Mouse (Mus musculus) liver, postnatal 0 days (tissue): ENCODE measurements around the gene Gm20388. TPM values are rescaled to one million over a fixed set of nuclear protein-coding genes. Genes with fewer than 3 reads are reported as not detected.
A peak's percentile ranks its signal among the peaks of the same experiment; 100 is the strongest.

Experiments
- ATAC-seq: fragments of 200-750 bp; cut with Nextera tagmentation; 2 replicates; pipeline ENCODE4 v1.8.0; 2017; ENCODE audit warnings: mild to moderate bottlenecking, moderate library complexity
- DNase-seq: peaks from one replicate; pipeline ENCODE4 v3.0.0-alpha.2; 2016
- H3K27ac ChIP-seq: fragments of 300-500 bp; sonication (generic); 2 replicates; pipeline ENCODE4 v1.5.1; 2014; ENCODE audit warnings: antibody characterized with exemption, moderate library complexity, mild to moderate bottlenecking, low read depth
- H3K27me3 ChIP-seq: fragments of 300-500 bp; sonication (generic); 2 replicates; pipeline ENCODE4 v1.6.1; 2014; ENCODE audit warnings: low read length, control low read depth, mixed read lengths; ENCODE audit not compliant: insufficient read depth
- H3K36me3 ChIP-seq: fragments of 300-500 bp; sonication (generic); replicated peaks from 2 replicates; pipeline ENCODE4 v1.6.1; 2014; ENCODE audit warnings: mild to moderate bottlenecking, control low read depth, low read length, moderate library complexity, mixed read lengths; ENCODE audit not compliant: insufficient read depth
- H3K4me1 ChIP-seq: fragments of 300-500 bp; sonication (generic); 2 replicates; pipeline ENCODE4 v1.6.1; 2014; ENCODE audit warnings: antibody characterized with exemption, mild to moderate bottlenecking, control low read depth; ENCODE audit not compliant: insufficient read depth
- H3K4me2 ChIP-seq: fragments of 300-500 bp; sonication (generic); 2 replicates; pipeline ENCODE4 v1.6.1; 2014; ENCODE audit warnings: low read depth, mild to moderate bottlenecking, low read length, moderate library complexity, mixed read lengths
- H3K4me3 ChIP-seq: fragments of 300-500 bp; sonication (generic); 2 replicates; pipeline ENCODE4 v1.5.1; 2014; ENCODE audit warnings: low read depth, low read length
- H3K9ac ChIP-seq: fragments of 300-500 bp; sonication (generic); replicated peaks from 2 replicates; pipeline ENCODE4 v1.6.1; 2014; ENCODE audit warnings: mild to moderate bottlenecking, moderate library complexity
- H3K9me3 ChIP-seq: fragments of 300-500 bp; sonication (generic); 2 replicates; pipeline ENCODE4 v1.6.1; 2016; ENCODE audit warnings: mild to moderate bottlenecking, control low read depth, low read length, mixed read lengths
- CTCF ChIP-seq: sonication (generic); IDR thresholded peaks from 2 replicates; pipeline ENCODE4 v1.5.1; 2016; ENCODE audit warnings: antibody characterized with exemption, low read depth
- EP300 ChIP-seq: IDR thresholded peaks from 2 replicates; pipeline ENCODE4 v1.6.1; 2016; ENCODE audit warnings: antibody characterized with exemption, low read depth, mild to moderate bottlenecking
- WGBS: fragments of 180-500 bp; shearing (Covaris S2); extraction: QIAGEN DNeasy Blood & Tissue Kit; methylation state at CpG from one replicate; pipeline ENCODE4 v1.1.7; 2014; ENCODE audit not compliant: insufficient replicate concordance; 5-methylcytosine and 5-hydroxymethylcytosine counted together
- polyA plus RNA-seq: library from polyadenylated mRNA; unstranded; fragments of >200 nt; fragmentation: Nextera tagmentation; extraction: Ambion mirVana; gene quantifications from 2 replicates; pipeline ENCODE4 v1.2.1, GENCODE M21; 2015

The Gm20388 gene
- polyA plus RNA-seq, 1 experiment from 2014 or later, result not detected

DNA sequence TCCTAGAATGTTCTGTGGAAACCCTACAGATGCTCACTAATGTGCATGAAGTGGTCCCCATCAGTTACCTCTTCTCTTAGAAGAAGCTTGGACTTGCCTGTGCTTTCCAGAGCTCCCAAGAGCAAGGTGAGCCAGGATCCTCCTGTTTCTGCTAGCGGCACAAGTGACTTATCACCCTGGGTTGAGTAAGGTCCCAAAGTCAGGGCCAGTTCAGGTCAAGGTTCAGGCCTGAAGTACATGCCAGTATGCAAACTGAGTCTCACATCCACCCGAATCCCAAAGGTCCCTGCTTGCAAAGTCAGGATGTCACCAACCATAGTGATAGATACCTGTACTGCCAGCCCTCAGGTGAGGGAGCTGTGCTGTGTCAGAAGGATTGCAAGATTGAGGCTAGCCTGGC, 1959.5 kb downstream of the Gm20388 start:
- Histone ChIP-seq H3K36me3 (no peaks in the 10 kb centered on the region), H3K27me3 (0 out of 2 replicates have a peak, but pooled peaks cover 4% of the 10 kb centered on the region), H3K4me1 (peaks cover 12% of the 10 kb centered on the region; the same call in 1 of the 2 replicates), H3K4me2 (no peak overlapping the region), H3K27ac (no peak overlapping the region), H3K9me3 (no peaks in the 10 kb centered on the region), H3K4me3 (no peak overlapping the region), H3K9ac (no peak overlapping the region)
- TF ChIP-seq EP300, result no peak
- no peak for TF ChIP-seq CTCF
- ATAC-seq (no peak), DNase-seq (no peak)
- WGBS, result 59% methylated on average over 2 of the region's 2 CpGs

DNA sequence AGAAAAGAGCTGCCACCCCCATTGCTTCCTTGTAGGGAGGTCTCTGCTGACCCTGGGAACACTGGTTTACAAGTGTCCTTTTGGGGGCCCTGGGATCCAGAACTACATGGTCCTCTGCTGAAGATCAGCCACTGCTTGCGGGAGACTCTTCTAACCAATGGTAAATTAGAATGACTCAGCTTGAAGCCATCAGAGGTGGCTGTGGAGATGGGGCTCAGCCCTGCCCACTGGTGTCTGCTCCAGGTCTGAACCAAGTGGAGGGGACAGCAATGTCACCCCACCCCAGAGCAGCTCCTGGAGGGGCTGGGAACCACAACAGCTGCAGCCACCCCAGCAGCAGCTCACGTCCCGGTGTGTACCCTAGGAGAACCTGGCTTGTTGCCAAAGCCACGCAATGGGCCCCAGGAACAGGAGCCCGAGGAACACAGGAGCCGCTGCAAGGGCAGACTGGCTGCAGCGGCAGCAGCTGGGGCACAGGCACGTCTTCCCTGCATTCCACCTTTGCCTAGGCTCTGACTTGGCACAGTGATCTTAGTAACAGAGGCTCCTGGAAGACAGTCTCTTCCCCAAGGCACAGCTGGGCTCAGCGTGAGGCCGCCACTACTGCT, 1961.3 kb downstream of the Gm20388 start:
- Histone ChIP-seq H3K4me3 (no peak overlapping the region), H3K9ac (no peak overlapping the region), H3K36me3 (no peaks in the 10 kb centered on the region), H3K27ac (no peak overlapping the region), H3K9me3 (no peaks in the 10 kb centered on the region), H3K4me1 (peaks cover 20% of the 10 kb centered on the region), H3K27me3 (0 out of 2 replicates have a peak, but pooled peaks cover 4% of the 10 kb centered on the region), H3K4me2 (no peak overlapping the region)
- DNase-seq (peak; percentile 48), ATAC-seq (no peak)
- 0 out of 2 replicates have a peak, but pooled peaks have one; percentile 9 for TF ChIP-seq CTCF
- no peak for TF ChIP-seq EP300
- WGBS, result 25% methylated on average over 10 of the region's 10 CpGs

DNA sequence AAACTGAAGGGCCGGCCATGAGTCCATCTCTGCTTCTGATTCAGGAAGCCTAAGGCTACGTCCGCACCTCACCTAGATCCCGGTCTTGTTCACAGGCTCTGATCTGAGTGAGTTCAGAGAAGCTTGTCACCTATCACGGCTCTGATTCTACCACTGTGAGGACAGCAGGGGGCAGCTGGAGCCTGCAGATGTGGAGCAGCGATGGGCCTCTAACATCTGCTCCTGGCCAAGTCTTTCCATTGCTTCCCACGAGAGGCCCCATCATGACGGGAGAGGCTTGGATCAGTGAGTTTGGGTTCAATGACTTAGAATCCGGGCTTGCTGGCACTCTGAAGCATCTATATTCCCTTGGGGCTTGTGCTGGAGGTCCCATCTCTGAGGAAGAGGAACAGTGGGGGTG, 1963.4 kb downstream of the Gm20388 start:
- DNase-seq (peak; percentile 78), ATAC-seq (peak; percentile 68)
- H3K27ac ChIP-seq, result no peak overlapping the region
- H3K4me3 ChIP-seq, result no peak overlapping the region
- peak; percentile 93 for TF ChIP-seq CTCF
- no peak for TF ChIP-seq EP300
- no peak overlapping the region for H3K4me2 ChIP-seq
- H3K27me3 ChIP-seq, result 0 out of 2 replicates have a peak, but pooled peaks cover 4% of the 10 kb centered on the region
- peaks cover 20% of the 10 kb centered on the region for H3K4me1 ChIP-seq
- no peaks in the 10 kb centered on the region for H3K9me3 ChIP-seq
- H3K36me3 ChIP-seq, result no peaks in the 10 kb centered on the region
- 51% methylated on average over 9 of the region's 9 CpGs for WGBS
- H3K9ac ChIP-seq, result no peak overlapping the region

DNA sequence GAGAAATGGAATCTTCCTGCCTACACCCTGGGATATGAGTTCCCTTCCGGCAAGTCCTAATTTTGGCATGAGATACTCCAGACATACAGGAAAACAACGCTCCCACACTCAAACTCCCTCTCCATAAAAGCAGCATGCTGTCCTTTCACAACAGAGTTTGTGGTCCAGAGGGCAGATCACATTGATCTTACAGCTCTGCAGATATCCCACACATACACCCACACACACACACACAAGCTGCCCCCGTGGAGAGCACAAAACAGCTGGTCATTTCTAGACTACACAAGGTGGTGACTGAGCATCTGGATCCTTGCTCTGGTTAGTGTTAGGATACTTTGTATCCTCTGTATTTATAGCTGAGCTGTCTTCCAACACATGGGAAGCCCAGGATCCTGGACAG, 1964.4 kb downstream of the Gm20388 start:
- peak; percentile 52 for ATAC-seq

DNA sequence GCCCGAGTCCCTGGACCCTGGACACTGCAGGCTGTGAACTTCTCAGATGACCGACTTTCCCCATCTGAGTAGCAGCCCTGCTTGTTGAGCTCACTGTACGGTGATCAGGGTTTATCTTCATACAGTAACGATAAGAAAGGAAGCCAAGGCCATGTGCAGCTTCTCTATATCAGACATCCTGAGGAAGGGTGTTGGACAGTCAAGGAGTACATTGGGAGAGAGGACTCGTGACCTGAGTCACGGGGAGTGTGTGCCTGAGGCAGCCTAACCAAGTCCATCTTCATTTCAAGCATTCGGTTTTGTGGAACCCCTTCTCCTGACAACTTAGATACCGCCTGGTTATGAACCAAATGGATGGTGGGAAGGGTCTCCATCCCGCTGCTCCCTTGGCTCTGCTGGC, 1964.9 kb downstream of the Gm20388 start:
- H3K9ac ChIP-seq, result no peak overlapping the region
- no peak overlapping the region for H3K4me2 ChIP-seq
- TF ChIP-seq CTCF, result no peak
- no peak for TF ChIP-seq EP300
- no peak overlapping the region for H3K4me3 ChIP-seq
- peaks cover 20% of the 10 kb centered on the region for H3K4me1 ChIP-seq
- no peaks in the 10 kb centered on the region for H3K9me3 ChIP-seq
- ATAC-seq (peak; percentile 22; the same call in 1 of the 2 replicates), DNase-seq (no peak)
- H3K27me3 ChIP-seq, result 0 out of 2 replicates have a peak, but pooled peaks cover 4% of the 10 kb centered on the region
- H3K27ac ChIP-seq, result 0 out of 2 replicates have a peak overlapping the region, but pooled peaks have one; percentile 26
- H3K36me3 ChIP-seq, result peaks cover 3% of the 10 kb centered on the region; the same call in 1 of the 2 replicates
- 58% methylated on average over 9 of the region's 9 CpGs for WGBS

More for the DNA sequence above, 1964.4 kb downstream of the Gm20388 start:
- TF ChIP-seq EP300 (no peak), CTCF (no peak)
- H3K4me2 ChIP-seq, result no peak overlapping the region
- peak overlapping the region; percentile 26; the same call in 1 of the 2 replicates for H3K27ac ChIP-seq
- H3K4me3 ChIP-seq, result no peak overlapping the region
- H3K4me1 ChIP-seq, result peaks cover 20% of the 10 kb centered on the region
- H3K27me3 ChIP-seq, result 0 out of 2 replicates have a peak, but pooled peaks cover 4% of the 10 kb centered on the region
- WGBS, result 48% methylated on average over 3 of the region's 3 CpGs
- H3K9ac ChIP-seq, result no peak overlapping the region
- no peaks in the 10 kb centered on the region for H3K9me3 ChIP-seq
- DNase-seq, result no peak
- H3K36me3 ChIP-seq, result 0 out of 2 replicates have a peak, but pooled peaks cover 3% of the 10 kb centered on the region

DNA sequence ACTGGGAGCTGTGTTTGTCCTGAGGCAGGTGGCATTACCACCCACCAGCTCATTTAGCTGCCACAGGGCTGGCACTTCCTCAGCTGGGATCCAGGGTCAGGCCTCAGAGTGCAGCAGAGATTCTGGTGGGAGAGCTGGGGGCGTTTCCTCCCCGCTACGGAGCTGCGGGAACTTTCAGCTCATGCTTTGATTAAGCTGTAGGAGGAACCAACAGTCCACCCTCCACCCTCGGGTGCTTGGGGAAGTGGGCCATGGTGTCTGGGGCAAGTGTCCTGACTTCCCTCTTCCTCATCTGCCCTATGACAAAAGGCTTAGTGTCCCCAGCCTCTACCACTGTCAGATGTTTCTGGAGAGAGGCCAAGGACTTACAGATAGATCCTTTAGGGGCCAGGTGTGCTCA, 1966.6 kb downstream of the Gm20388 start:
- Histone ChIP-seq H3K27me3 (0 out of 2 replicates have a peak, but pooled peaks cover 4% of the 10 kb centered on the region), H3K36me3 (peaks cover 10% of the 10 kb centered on the region; the same call in 1 of the 2 replicates), H3K4me2 (peak overlapping the region; percentile 24; the same call in 1 of the 2 replicates), H3K4me3 (no peak overlapping the region), H3K9me3 (no peaks in the 10 kb centered on the region), H3K27ac (no peak overlapping the region), H3K9ac (no peak overlapping the region), H3K4me1 (peaks cover 14% of the 10 kb centered on the region)
- 16% methylated on average over 5 of the region's 5 CpGs for WGBS
- no peak for DNase-seq
- no peak for TF ChIP-seq CTCF
- TF ChIP-seq EP300, result no peak
- ATAC-seq, result no peak
